Mouse (Mus musculus) lung, postnatal 0 days (tissue): ENCODE measurements around the gene Ttll9.

Experiments
- CTCF ChIP-seq: IDR thresholded peaks from 2 replicates; pipeline ENCODE4 v1.5.1; 2016; ENCODE audit warnings: antibody characterized with exemption, mild to moderate bottlenecking
- EP300 ChIP-seq: IDR thresholded peaks from 2 replicates; pipeline ENCODE4 v1.6.1; 2016; ENCODE audit warnings: antibody characterized with exemption, mild to moderate bottlenecking, control low read depth

DNA sequence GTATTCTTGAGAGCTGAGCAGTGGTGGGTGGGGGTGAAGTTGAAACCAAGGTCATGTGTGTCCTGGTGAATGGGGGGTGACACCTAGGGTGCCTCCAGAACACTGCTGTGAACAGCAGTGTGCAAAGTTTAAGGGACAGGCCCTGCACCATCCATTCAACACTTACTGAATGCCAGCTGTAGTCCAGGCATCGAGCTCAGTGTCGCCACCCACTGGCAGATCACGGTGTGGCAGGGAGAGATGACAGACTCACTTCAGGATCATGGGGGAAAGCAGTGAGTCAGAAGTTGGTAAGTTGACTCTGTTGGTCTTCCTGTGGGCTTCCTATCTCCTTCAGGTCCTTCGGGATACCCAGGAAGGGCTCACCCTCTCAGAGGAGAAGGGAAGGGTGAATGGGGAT, 22.4 kb upstream of the Ttll9 start:
- TF ChIP-seq EP300 (no peak), CTCF (peak; percentile 78)
